Mouse (Mus musculus) large intestine, adult 2 months (tissue): Measurements from ENCODE around the gene Atoh7. TPM values are rescaled to one million over a fixed set of nuclear protein-coding genes. Genes with fewer than 3 reads are reported as not detected.

Experiments
- DNase-seq: peaks from one replicate; pipeline ENCODE4 v3.0.0-alpha.2; 2012; ENCODE audit warnings: low read depth, low spot score
- WGBS: fragments of 180-500 bp; shearing (Covaris S2); methylation state at CpG from one replicate; pipeline ENCODE4 v1.1.7; 2018; 5-methylcytosine and 5-hydroxymethylcytosine counted together
- polyA plus RNA-seq: library from polyadenylated mRNA; depleted of rRNA; stranded (reverse); fragments of >200 nt; gene quantifications from 2 replicates; pipeline ENCODE4 v1.2.3, GENCODE M21; 2012; rRNA removed

Atoh7 gene
- polyA plus RNA-seq, 1 experiment, result not detected

DNA sequence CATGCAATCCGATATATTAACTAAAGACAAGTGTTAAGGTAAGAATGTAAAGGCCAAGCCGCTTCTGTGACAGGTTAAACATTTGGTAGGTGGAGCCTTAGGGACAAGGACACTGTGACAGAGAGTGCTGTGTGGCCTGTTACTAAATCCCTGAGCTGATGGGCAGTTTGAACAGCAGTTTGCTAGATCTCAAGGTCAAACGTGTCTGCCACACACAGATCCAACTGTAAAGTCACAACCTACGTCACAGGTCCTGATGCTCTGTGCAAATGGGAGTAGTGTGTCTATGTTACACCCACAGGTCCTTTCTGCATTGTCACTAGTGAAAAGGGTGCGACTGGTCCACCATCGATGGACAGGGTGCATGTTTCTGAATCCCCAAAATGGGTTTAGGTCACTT is 32.9 kb downstream of the Atoh7 start:
- DNase-seq, result no peak
- 77% methylated on average over 6 of the region's 6 CpGs for WGBS

DNA sequence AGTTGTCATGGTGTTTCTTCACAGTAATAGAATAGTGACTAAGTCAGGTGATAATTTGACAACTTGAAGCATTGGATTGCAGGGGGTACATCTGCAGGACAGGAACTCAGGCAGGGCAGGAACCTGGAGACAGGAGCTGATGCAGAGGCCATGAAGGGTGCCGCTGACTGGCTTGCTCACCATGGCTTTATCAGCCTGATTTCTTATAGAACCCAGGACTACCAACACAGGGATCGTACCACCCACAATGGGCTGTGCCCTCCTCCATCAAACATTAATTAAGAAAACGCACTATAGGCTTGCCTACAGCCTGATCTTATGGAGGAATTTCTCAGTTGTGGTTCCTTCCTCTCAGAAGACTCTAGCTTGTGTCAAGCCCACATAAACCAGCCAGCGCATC is 33.9 kb downstream of the Atoh7 start:
- WGBS, result 87% methylated on average over 4 of the region's 4 CpGs
- no peak for DNase-seq

DNA sequence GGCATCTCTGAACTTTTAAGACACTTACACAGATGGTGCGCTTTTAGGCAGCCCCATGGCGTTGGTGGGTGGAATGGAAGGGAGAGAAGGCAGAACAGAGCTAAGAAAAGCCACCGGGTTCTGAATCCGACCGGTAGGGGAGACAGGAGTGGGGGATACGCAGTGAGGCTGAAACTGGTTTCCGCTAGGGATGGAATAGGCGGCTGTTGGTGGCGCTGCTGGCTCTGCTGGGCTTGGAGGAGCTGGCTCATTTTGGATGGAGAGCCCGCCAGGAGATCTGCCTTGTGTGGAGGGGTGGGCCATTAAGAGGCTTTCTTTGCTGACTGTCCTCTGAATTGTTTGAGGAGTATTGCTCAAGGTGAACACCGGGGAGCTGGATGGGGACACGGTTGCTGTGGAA is 36.2 kb downstream of the Atoh7 start:
- 66% methylated on average over 12 of the region's 12 CpGs for WGBS
- DNase-seq, result no peak

DNA sequence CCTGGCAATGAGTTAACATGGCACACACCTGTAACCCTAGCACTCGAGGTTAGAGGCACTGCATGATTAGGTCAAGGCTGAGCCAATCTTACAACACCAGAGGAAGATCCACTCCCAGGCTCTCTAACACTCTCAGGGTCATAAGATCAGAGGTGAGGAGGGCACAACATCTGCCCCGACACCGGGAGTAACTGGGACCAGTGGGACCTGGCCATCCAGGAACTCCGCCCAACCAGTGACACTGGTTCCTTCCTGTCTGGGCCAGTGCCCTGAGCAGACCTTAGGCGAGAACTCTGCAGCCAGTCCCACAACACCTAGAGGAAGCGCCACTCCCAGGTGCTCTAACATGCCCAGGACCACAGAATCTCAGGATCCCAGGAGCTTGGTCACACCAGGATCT is 37.0 kb downstream of the Atoh7 start:
- 62% methylated on average over 6 of the region's 6 CpGs for WGBS
- no peak for DNase-seq

DNA sequence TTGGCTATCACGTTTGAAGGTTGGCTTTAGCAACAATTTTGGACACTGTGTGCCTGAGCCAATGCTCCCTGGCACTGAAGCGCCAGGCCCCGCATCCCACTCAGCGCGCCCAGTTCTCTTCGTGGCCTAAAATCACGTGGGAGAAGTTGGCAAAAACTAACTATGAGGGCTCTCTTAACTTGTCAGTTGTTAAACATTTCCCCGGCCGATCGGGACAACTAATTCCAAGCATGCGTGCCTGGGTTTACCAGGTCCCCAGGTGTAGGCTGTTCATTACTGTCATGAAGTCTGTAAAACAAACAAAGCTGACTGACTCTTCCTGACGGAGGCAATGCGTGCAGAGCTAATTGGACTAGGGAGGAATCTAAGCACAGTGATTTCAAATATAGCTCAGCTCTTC is 43.2 kb downstream of the Atoh7 start:
- WGBS, result 52% methylated on average over 13 of the region's 13 CpGs
- DNase-seq, result no peak

Other genes starting within 250 kb of the Atoh7 start
- gene Tet1, start 190.7 kb upstream of the Atoh7 start, polyA plus RNA-seq, result 0.29 and 0.53 TPM in 2 replicates
- 12.1 and 21.8 TPM in 2 replicates for gene Slc25a16, start 179.0 kb upstream of the Atoh7 start, polyA plus RNA-seq
- 6.2 and 8.9 TPM in 2 replicates for gene Dna2, start 152.6 kb upstream of the Atoh7 start, polyA plus RNA-seq
- 1.5 and 2.3 TPM in 2 replicates for gene Rufy2, start 119.4 kb upstream of the Atoh7 start, polyA plus RNA-seq
- 7.3 and 9.8 TPM in 2 replicates for gene Hnrnph3, start 75.4 kb upstream of the Atoh7 start, polyA plus RNA-seq
- 26.0 and 43.5 TPM in 2 replicates for gene Pbld2, start 75.3 kb upstream of the Atoh7 start, polyA plus RNA-seq
- gene Pbld1, start 39.5 kb upstream of the Atoh7 start, polyA plus RNA-seq, result 2.2 and 2.8 TPM in 2 replicates
- 0.12 and 0.16 TPM in 2 replicates for gene Mypn, start 104.3 kb downstream of the Atoh7 start, polyA plus RNA-seq
- 15.6 and 17.7 TPM in 2 replicates for gene Herc4, start 144.2 kb downstream of the Atoh7 start, polyA plus RNA-seq